10 mouse cellular contexts compared by ENCODE assay signal in the genomic region with DNA sequence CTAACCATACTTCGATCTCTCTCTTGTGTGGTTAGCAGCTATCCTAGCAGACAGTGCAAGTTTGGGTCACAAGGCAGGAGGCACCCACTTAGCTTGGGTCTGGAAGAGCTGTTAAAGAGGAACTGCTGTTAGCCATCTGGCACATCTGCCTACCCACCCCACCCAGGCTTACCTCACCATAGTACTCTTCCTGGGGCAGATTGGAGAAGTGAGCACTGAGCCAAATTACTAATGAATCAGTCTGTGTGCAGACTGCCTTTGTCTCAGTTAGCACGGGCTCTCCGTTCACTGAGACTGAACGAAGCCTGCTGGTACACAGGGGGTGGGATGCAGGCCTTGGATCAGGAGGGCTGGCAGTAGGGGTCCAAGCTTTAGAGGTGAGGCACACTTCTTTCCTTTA. TPM values are rescaled to one million over a fixed set of nuclear protein-coding genes. Genes with fewer than 3 reads are reported as not detected.
DNase-seq lines count a peak whose midpoint lies in the region; ATAC-seq lines count a peak whose summit lies in the region.
"Had no signal": no experiment of that assay in that cellular context is flagged by ENCODE, and none has a peak within 500 bp of the region (broad histone marks: within the 10 kb centered on the region; RNA-seq: fewer than 3 reads in every experiment).

No protein-coding gene starts in this region.

- H3K9me3 ChIP-seq in neural tube, embryonic 13.5 days = no peaks in the 10 kb centered on the region
- H3K9me3 ChIP-seq: heart, embryonic 15.5 days; lung, embryonic 15.5 days had no signal

- H3K4me3 ChIP-seq in neural tube, embryonic 13.5 days = no peak overlapping the region
- H3K4me3 ChIP-seq: heart, embryonic 15.5 days; lung, embryonic 15.5 days had no signal

- H3K36me3 ChIP-seq in neural tube, embryonic 13.5 days = peaks cover 23% of the 10 kb centered on the region

- H3K9ac ChIP-seq in neural tube, embryonic 13.5 days = no peak overlapping the region
- H3K9ac ChIP-seq: heart, embryonic 15.5 days; lung, embryonic 15.5 days had no signal

- ATAC-seq in granulocyte monocyte progenitor cell, adult 5-6 weeks (replicated peaks; ENCODE audit: poor library complexity, severe bottlenecking) = peak; percentile 95
- peak; percentile 55 for ATAC-seq in neural tube, embryonic 13.5 days (ENCODE audit: low read depth)

- DNase-seq in heart, adult 11 months = peak; percentile 94
- DNase-seq in heart, postnatal 4 days = no peak
- DNase-seq in MEL-GATA-1-ER (ENCODE audit: extremely low read depth, low read depth) = peak; percentile 93
- no peak for DNase-seq in thymus, adult 18-20 months
- no peak for DNase-seq in urinary bladder, postnatal 36 days (ENCODE audit: low spot score in 2 of 2)
- DNase-seq in frontal cortex, adult 2 months (ENCODE audit: extremely low spot score in 1 of 2, low spot score in 1 of 2) = no peak

- H3K4me2 ChIP-seq in neural tube, embryonic 13.5 days = no peak overlapping the region
- H3K4me2 ChIP-seq: heart, embryonic 15.5 days; lung, embryonic 15.5 days had no signal

- peak overlapping the region; percentile 74 for H3K27ac ChIP-seq in neural tube, embryonic 13.5 days (replicated peaks)
- H3K27ac ChIP-seq: heart, embryonic 15.5 days; lung, embryonic 15.5 days had no signal

- H3K27me3 ChIP-seq in neural tube, embryonic 13.5 days = no peaks in the 10 kb centered on the region
- H3K27me3 ChIP-seq: lung, embryonic 15.5 days had no signal

- H3K4me1 ChIP-seq in neural tube, embryonic 13.5 days (replicated peaks) = peaks cover 21% of the 10 kb centered on the region

- 61% methylated on average over 4 of the region's 4 CpGs for WGBS in neural tube, embryonic 13.5 days

RNA-seq across cellular contexts. Expression of a gene that starts 6.0 kb away (rescaled TPM):
- 1 to 10 TPM; 3.4 to 3.9 TPM for total RNA-seq in heart, postnatal 4 days (2021)
- 2.1 and 4.2 TPM in 2 replicates for total RNA-seq in granulocyte monocyte progenitor cell, adult 5-6 weeks (2014; fragmentation: Nextera tagmentation)
- 0.88 and 0.99 TPM in 2 replicates for total RNA-seq in granulocyte monocyte progenitor cell, adult 5-6 weeks (2017)
- 22.9 and 24.1 TPM in 2 replicates for polyA plus RNA-seq in neural tube, embryonic 13.5 days (2015; fragmentation: Nextera tagmentation; extraction: Ambion mirVana)
- polyA plus RNA-seq in frontal cortex, adult 2 months (2012; rRNA removed) = 7.9 and 8.4 TPM in 2 replicates

RNA-seq across cellular contexts. Expression of a gene that starts 49.7 kb away (rescaled TPM):
- total RNA-seq in heart, postnatal 4 days (2021) = 10 to 100 TPM; 24.1 to 28.6 TPM
- total RNA-seq in granulocyte monocyte progenitor cell, adult 5-6 weeks (2014; fragmentation: Nextera tagmentation) = 29.3 and 47.1 TPM in 2 replicates
- total RNA-seq in granulocyte monocyte progenitor cell, adult 5-6 weeks (2017) = 18.4 and 25.9 TPM in 2 replicates
- polyA plus RNA-seq in neural tube, embryonic 13.5 days (2015; fragmentation: Nextera tagmentation; extraction: Ambion mirVana) = 29.3 and 30.8 TPM in 2 replicates
- 44.3 and 49.0 TPM in 2 replicates for polyA plus RNA-seq in frontal cortex, adult 2 months (2012; rRNA removed)

Comparison
In these comparisons a context has a peak if more than half of its experiments do, and no peak if none do; other contexts are left out.
1. DNase-seq: peak in heart, adult 11 months (single experiment) and MEL-GATA-1-ER (single experiment); none in heart, postnatal 4 days (single experiment), thymus, adult 18-20 months (0 of 2), urinary bladder, postnatal 36 days (0 of 2) and frontal cortex, adult 2 months (0 of 2).